Mouse (Mus musculus) adrenal gland, adult 8-10 months (tissue): ENCODE measurements around the gene Ube2cbp. TPM values are rescaled to one million over a fixed set of nuclear protein-coding genes. Genes with fewer than 3 reads are reported as not detected.

ENCODE experiments used
- DNase-seq: peaks from one replicate; pipeline ENCODE4 v3.0.0; 2022
- total RNA-seq, 4 experiments: library from RNA; stranded (reverse); gene quantifications; 2 replicates each; pipeline ENCODE4 v1.2.4; 2022

Gene Ube2cbp
- total RNA-seq, 4 experiments from 2014 or later: 1.9 to 4.2 (median 3.5) TPM

DNA sequence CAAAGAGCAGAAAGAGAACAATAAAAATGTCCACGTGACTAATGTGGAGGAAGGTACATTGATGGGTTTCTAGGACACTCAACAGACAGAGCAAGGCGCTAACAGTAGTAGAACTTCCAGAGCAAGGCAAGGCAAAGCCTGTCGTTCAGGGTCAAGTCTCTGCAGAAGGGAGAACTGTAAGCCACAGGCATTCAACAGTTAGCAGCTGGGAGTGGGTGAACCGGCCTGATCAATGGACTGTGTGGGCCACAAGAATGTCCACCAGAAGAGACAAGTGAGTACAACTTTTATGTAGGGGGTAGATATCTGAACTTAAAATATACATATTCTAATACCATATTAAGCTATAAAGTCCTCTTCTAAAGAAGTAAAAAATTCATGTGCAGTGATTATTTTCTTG is 41.4 kb downstream of the Ube2cbp start:
- DNase-seq: no peak

DNA sequence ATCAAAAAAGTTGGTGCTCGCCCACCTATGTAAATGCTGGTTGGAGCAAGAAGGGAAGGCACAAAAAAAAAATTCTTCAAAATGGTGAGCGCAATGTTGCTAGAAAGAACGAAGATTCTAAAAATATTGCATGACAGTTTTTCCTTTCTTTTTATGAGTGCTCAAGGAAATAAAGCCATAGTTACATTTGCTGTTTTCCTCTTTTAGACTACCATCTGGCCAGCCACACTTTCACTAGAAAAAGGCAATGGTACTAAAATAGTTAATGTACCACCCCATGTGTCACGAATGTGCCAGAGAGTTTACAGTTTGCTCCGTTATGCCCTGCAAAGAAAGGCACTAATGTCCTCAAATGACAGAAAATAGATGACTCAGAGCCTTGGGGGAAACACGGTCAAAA is 45.4 kb downstream of the Ube2cbp start:
- DNase-seq: no peak

DNA sequence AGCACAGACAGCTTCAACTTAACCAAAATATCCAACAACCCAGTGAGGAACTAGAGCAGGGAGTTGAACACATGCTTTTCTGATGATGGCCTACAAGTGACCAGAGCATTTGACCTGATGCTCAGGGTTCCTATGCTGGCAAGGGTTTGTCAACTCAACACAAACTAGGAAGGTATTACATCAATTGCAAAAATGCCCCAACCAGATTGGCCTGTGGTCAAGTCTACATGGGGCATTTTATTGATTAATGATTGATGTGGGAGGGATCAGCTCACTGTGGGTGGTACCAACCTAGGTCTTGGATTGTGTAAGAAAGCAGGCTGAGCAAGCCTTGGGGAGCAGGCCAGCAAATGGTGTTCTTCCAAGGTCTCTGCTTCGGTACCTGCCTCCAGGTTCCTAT is 46.8 kb downstream of the Ube2cbp start:
- no peak for DNase-seq

DNA sequence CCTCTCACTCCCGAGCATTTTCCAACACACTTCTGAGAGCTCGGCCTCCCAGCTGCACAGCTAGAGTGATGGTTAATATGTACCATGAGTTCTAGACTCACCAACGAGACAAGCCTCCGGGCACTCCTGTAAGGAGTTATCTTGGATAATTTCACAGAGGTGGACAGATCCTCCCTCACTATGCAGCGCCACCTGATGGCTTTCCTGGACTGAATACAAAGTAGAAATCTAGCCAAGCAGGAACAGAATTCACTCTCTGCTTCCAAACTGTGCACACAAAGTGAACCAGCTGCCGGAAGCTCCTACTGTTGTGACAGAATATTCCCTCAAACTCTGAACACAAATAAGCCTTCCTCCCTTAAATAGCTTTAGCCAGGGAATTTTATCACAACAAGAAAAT is 69.0 kb downstream of the Ube2cbp start:
- no peak for DNase-seq

DNA sequence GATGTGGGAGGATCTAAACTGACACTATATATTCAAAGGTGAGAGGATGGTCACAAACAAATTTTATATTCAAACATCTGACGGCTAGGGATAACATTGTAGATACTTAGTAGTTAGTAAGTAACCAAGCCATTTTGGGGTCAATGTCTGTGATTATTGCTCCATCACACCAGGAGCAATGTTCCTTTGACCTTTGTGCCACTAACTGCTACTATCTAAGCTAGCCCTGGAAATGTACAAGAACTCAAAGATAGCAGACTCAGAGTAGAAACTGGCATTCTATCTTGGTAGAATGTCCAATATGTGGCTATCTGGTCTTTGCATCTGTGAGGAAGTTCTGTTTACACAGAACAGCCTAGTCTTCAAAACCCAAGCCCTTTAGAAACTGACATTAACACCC is 69.7 kb downstream of the Ube2cbp start:
- no peak for DNase-seq

DNA sequence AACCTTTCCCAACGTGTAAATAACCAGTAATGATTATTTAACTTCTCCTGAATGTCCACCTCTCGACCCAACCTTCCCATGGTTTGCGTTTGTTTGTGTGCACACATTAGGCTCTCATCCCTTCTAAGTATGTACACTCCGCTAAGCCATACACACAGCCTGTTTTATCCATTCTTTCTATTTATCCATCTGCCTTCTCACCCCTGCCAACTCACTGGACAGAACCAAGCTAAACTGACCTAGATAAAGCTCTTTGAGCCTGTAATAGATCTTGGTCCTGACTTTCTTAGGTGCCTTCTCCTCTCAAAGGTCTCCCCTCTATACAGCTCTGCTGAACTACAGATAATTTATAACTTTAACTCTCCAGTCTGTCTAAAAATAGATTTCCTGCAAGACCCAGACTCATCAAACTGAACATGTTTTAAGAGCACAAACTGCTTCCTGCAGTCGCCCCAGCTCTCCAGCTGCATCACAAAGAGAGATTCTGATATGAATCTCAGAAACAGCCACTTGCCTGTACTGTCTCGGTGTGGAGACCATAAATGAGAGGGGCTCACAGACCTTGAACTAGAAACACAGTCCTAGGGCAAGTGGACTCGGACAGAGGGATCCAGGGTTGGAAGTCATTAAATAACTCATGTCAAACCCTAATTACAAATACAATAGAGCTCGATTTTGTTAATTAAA is 71.0 kb downstream of the Ube2cbp start:
- DNase-seq: no peak

DNA sequence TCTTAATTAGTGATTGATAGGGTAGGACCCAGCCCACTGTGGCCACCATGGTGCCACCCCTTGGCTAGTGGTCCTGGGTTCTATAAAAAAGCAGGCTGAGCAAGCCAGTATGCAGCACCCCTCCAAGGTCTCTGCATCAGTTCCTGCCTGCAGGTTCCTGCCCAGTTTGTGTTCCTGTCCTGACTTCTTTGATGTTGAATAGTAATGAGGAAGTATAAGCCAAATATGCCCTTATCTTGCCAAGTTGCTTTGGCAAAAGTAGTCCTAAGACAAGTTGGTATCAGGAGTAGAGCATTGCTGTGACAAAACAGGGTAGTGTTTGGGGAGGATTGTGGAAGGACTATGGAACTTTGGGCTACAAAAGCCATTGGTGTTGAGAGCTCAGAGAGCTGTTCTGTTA is 73.3 kb downstream of the Ube2cbp start:
- DNase-seq: no peak

DNA sequence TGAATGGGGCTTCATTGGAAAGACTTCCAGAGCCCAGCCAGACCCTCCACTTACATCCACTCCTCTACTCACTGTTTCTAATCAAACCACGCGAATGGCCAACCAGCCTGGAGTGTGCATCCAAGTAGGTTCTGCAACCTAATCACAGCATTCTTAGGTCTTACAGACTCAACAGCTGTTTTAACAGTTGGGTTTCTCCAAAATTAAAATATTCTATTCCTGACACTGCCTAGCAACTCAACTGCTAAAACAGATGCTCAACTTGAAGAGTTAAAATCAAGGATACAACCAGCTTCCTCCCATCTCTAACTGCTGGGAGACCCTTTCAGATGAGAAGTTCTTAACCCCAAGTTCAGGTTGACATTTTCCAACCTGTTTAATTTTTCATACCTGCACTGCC is 74.0 kb downstream of the Ube2cbp start:
- DNase-seq: no peak

DNA sequence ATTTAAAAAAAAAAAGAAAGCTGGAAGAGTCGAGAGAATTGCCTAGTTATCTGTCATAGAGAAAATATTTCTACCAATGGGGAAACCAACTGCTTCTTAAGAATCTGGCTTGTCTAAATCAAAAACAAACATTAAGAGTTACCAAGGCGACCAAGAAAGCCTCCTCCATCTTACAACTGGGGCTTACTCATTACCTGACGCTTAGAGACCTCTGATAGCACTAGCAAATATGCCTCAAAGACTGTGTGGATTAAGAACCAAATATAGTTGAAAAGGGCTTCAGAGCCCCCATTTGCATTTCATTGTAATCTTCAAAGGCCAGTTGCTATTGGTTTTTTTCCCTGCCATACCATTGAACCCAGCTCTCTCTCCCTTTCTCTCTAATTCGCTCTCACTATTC is 76.2 kb downstream of the Ube2cbp start:
- no peak for DNase-seq

DNA sequence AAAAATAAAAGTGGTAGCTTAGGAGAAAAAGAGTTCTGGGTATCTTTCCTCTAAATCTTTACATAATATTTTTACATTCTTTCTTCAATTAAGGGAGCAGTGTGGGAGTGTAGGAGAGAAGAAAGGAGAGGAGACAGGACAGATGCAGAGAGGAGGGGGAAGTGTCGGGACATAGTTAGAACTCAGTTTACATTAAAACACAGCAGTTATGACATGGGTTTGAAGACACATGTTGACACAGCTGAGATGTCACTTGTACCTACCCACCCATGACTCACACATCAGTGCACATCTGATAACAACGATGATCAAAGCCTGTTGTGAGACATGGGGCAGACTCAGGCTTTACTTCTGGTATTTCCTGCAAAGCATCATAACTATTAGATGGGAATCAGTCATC is 87.8 kb downstream of the Ube2cbp start:
- no peak for DNase-seq

DNA sequence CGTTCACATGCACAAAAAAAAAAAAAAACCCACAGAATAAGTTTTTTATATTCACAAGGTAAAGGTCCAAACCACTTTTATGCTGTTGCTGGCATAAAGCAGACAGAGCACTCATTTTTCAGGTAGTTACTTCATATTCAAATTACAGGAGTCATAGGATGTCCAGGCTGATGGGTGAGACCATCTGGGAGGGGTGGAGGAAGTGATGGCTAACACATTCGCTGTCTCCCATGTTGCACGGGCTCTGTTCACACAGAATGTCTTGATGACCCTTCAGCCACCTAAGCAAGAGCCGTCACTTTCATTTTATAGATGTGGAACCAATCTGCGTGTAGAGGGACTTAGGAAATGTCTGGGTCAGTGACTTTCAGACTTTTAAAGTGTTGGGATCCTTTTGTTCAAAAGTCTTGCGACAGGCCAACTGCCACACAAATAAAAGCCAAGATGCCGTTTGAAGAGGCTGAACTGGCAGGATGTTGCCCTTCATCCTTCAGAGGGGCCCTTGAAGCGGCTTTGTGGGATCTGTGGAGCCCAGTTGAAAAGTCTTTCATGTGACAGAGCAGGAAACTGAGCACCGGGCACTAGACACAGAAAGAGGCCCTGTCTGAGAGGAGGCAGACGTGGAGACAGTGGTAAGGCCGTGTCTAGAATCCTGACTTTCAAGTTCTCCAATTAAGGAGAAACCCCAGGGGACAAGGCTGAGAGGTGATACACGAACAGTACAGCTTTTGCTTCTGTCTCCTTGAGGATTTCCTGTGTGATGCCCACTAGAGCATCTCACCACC is 91.8 kb downstream of the Ube2cbp start:
- no peak for DNase-seq

DNA sequence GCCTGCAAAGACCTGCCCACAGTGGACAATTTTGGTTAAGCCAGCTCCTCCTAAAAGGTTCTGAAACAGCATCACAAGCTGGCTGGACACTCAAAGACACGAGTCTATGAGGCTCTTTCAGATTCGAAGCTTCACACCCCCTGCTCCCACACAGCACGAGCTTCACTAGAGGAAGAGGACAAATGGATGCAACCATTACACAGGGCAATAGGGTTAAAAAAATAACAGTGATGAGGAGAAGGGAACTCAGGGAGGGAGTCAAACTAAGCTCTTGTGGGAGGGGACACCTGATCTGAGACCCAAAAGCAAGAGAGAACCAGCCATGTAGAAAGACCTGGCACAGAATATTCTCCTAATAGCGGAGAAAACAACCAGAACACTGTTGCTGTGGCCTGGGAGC is 95.5 kb downstream of the Ube2cbp start:
- no peak for DNase-seq

DNA sequence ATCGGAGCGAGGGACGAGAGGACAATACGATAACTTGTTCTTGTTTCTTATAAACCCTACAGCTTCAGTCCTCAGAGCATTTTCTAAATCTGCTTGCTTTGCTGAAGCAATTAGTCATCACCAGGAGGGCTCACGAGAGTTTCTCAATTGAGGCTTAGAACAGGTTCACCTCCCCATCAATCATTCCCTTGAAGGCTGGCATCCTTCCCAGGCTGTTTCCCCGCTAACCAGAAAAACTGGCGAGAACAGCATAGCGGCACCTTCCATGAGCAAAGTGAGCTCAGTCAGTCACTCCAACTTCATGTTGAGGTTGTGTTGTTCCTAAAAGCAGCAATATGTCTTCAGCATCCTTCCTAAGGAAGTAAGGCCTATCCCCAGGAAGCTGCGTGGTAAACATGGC is 104.2 kb downstream of the Ube2cbp start:
- DNase-seq: no peak

DNA sequence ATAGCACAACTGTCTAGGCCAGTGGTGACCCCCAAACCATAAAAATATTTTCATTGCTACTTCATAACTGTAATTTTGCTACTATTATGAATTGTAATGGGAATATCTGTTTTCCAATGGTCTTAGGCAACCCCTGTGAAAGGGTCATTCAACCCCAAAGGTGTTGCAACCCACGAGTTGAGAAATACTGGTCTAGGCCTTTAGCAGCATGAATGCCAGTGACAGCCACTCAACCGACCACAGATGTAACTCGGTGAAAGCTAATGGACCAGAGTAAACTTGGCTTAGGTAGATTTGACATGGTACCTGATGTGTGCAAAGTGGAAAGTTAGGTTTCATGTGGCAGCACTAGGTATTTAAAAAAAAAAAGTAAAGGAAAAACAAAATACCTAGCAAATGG is 108.9 kb downstream of the Ube2cbp start:
- DNase-seq: peak; percentile 26

DNA sequence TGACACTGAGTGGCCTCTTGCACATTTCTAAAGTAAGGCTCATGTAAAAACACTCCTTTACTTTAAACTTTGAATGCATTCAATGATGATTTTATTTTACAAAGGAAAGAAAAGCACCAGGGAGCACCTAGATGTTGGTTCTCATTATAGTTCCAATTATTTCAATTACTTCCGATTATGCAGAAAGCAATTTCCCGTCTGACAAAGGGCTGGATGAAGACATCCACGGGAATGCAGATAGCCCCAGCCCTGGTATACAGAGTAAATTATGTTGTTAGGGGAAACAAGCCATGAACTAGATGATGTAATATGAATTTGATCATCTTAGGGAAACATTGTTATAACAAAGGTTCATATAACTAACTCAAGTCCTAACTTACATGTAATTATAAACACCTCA is 113.3 kb downstream of the Ube2cbp start:
- DNase-seq: no peak

DNA sequence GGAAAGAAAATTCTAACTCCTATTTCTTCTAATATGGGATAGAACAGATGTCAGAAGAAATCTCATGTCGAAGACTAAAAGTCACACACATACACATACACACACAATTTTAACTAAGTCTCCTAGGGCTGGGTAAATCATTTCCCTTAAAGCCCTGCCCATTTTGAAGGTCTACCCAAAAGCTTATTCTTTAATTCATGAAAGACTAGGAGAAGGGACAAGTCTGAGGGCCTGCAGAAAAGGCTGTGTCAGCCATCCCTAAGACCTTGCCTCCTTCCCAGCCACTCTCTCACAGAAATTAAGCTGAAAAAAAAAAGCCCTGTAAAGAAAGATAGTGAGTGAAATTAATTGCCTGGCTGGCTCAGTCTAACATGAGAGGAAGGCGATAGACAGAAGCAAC is 128.0 kb downstream of the Ube2cbp start:
- no peak for DNase-seq

DNA sequence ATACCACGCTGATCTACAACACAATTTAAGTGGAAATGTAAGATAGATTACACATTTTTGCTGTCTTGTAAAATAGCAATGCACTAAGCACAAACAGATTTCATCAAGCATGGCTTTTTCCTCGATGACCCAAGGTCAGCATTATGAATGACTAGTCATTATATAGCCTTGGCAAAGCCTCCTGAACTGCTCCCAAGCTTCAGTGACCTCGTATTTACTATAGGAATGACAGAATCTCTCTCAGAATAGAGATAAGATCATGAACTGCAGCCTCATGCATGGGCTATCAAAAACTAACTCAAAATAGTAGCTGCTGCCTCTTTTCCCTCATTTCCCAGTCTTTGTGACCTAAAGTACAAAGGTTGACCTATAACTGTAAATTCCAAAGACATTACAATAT is 128.4 kb downstream of the Ube2cbp start:
- no peak for DNase-seq

DNA sequence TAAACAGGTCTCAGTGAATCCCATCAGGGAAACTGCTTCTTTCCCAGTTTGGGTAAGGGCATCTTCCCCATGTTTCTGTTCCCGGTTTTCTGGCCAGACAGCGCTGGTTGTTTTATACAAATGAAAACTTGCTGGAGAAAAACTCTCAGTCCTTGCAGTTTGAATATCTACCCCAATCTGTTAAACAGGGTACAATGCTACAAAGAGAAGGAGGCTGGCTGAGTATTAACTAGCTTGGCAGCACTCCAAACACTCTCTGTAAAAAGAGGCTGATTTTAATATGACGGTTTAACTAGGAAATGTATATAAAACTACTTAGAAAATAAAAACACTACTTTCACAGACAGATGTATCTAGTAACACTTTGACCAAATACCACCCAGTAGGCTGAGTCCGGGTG is 129.2 kb downstream of the Ube2cbp start:
- DNase-seq: no peak

DNA sequence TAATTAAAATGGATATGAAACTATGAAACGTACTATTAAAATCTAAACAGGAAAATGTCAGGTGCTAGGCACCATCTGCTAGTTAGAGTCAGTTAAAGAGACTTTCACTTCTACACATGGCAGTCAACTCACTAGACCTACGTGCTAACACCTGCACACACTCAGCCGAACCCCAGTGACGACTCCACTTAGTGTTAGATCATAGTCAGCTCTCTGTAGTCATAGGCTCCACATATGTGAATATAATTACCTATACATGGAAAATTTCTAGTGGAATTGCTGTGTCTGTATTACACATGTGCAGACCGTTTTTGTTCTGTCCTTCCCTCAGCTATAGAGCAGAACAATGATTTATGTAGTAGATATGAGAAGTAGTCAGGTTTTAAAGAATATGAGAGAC is 130.4 kb downstream of the Ube2cbp start:
- no peak for DNase-seq

DNA sequence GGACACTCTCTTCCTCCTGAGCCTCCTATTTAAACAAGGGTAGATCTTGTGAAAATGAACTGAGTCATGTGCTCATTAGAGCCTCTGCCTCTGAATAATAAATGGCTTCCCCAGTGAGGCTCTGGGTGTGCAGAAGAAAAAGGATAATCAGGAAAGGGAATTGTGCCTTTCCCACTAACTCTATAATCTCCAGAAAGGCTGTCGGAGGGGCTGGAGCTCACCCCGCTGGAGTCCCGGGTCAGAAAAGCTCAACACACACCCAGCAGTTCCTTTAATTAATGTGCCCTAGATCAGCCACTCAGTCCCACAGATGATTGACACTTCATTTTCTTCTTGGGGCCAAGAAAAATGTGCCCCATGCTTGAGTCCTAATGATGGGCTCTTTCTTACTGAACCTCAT is 134.2 kb downstream of the Ube2cbp start:
- no peak for DNase-seq

DNA sequence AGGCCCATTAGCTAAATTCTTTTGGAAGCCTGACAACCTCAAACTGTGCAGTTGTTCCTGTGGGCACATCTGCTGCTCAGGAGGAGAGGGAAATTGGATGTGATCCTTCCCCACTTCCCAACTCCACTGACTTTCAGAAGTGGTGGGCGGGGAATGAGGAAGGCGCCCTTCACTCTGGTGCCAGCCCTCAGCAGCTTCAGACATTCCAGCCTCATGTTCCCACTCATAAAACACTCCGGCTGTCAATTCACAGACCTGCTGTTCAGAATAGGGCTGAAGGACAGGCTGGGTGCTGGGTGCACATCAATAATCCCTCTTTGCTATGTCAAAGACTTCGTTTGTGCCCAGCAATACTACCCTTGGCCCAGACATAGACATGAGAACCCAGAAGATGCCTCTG is 136.5 kb downstream of the Ube2cbp start:
- DNase-seq: no peak

DNA sequence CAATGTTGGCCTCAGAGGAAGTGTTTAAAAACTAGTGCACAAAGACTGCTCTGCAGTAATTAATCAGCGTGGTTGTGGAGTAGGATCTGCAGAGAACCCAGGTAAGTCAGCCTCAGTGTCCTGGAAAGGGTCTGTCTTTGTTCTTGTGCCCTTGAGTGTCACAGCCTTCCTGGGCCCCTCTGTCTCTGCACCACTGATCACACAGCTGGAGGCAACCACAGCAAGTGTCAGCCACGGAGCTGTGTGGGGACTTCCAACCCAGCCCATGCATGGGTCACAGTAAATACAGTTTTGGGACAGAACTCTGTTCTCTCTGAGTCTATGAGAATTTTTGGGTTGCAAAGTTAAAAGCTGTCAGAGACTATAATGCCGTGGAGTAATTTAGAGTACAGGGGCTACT is 137.4 kb downstream of the Ube2cbp start:
- no peak for DNase-seq

DNA sequence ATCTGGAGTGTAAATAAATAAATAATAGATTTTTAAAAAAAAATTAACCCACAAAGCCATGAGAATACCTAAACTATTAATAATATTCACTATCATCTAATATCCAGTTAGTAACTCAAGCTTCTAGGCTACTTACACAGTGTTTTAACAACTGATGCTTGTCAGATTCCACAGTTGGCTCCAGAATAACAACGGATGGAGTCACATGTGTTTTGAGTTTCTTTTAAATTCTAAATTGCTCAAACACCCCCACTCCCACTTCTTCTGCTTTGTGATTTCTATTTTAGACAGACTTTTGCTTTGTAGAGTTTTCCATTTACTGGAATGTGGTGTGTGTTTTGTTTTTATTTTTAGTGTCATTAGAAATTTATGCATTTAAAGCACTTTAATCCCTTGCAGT is 140.0 kb downstream of the Ube2cbp start:
- DNase-seq: no peak

DNA sequence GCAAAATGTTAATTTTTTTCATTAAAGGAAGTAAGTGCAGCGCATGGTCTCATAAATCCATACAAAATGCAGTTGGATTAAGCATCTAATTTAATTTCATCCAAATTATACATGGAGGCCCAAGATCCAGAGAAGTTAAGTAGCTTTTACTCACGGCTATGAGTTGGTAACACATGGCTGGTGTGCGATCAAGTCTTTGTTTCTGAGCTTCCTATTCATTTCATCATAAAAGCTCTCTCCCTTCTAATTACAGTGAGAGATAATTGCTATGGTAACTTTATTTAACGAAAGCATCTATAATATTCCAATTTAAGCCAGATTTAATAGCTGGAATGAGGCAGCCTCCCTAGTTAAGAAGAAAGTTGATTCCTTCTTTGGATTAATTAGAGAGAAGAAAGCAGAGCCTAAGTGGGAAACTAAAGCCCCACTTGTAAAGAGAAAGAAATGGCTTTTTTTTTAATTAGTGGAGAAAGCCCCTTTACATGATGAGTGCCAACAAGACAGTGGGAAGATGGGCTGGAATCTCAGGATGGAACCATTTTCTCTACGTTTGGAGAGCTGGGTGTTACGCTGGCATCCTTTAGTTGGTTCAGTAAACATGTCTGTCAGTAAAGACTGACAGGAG is 145.1 kb downstream of the Ube2cbp start:
- DNase-seq: no peak
